Mouse (Mus musculus) spleen, adult 2 months (tissue): ENCODE measurements around the gene Guca2a.

Experiments used
- CTCF ChIP-seq: fragments of 200-500 bp; IDR thresholded peaks from 2 replicates; pipeline ENCODE4 v1.5.1; 2011; ENCODE audit warnings: mild to moderate bottlenecking, inconsistent platforms; ENCODE audit not compliant: insufficient read depth, insufficient read length, insufficient replicate concordance; ENCODE audit errors: extremely low read depth
- POLR2A ChIP-seq: fragments of 200-500 bp; IDR thresholded peaks from 2 replicates; pipeline ENCODE4 v1.6.1; 2011; ENCODE audit warnings: low read depth, low read length, inconsistent platforms

GRCm38 (mm10) chr4:119599605-119600004 lies 37.9 kb upstream of the Guca2a start:
- TF ChIP-seq POLR2A (no peak), CTCF (no peak)
